Mouse (Mus musculus) subcutaneous adipose tissue, adult 2 months (tissue): Measurements from ENCODE around the gene Lins1. TPM values are rescaled to one million over a fixed set of nuclear protein-coding genes. Genes with fewer than 3 reads are reported as not detected.

Experiments
- polyA plus RNA-seq: library from polyadenylated mRNA; depleted of rRNA; stranded (reverse); fragments of >200 nt; gene quantifications from 2 replicates; pipeline ENCODE4 v1.2.3, GENCODE M21; 2012; ENCODE audit warnings: low replicate concordance; rRNA removed

Lins1 gene
- 6.7 and 11.2 TPM in 2 replicates for polyA plus RNA-seq

GRCm38 (mm10) chr7:66689620-66690360 lies at the start of gene Lins1:
Gene Lins1 (plus strand): TSS chr7:66689889.

GRCm38 (mm10) chr7:66689294-66689619 lies 432 bp upstream of the Lins1 start, which contains the start of gene Asb7:
Gene Asb7 (minus strand): TSS chr7:66689596.

GRCm38 (mm10) chr7:66743377-66743781 lies 53.7 kb downstream of the Lins1 start, which contains the start of gene Cers3:
Gene Cers3 (plus strand): TSS chr7:66743504.

Other genes starting within 250 kb of the Lins1 start
- 3.7 and 6.1 TPM in 2 replicates for gene Asb7, start 293 bp upstream of the Lins1 start, polyA plus RNA-seq
- 2.5 TPM in 1 of 2 replicates, not detected in the other for gene Cers3, start 53.6 kb downstream of the Lins1 start, polyA plus RNA-seq
- gene Adamts17, start 149.8 kb downstream of the Lins1 start, polyA plus RNA-seq, result 0.37 and 1.4 TPM in 2 replicates